Mouse (Mus musculus) brain, adult 2 months (tissue): ENCODE measurements at regions not wholly inside any gene's neighbourhood (a gene's known extent, or its start where the extent isn't known, plus 50 kb on each side); places are given as distances from the start of the nearest gene placed in this dataset.

Experiments used
- DNase-seq: peaks from one replicate; pipeline ENCODE4 v3.0.0; 2011; ENCODE audit warnings: low read depth, low spot score

DNA sequence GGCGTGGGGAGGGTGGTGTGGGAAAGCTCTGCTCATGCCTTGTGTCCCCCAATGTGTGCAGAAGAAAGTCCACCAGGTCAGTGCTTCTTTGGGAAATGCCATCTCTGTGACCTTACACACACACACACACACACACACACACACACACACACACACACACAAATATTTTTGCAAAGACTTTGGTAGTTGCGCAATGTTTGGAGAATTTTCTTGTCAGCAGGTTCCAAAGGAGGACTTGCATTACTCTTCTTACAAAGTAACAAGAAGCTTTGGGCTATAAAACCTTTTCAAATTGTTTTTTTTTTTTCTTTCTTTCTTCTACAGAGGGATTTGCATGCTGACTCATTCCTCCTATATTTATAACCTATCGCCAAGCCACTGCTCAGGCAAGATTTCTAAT, 59.1 kb upstream of the Npvf start:
- DNase-seq: peak; percentile 21

DNA sequence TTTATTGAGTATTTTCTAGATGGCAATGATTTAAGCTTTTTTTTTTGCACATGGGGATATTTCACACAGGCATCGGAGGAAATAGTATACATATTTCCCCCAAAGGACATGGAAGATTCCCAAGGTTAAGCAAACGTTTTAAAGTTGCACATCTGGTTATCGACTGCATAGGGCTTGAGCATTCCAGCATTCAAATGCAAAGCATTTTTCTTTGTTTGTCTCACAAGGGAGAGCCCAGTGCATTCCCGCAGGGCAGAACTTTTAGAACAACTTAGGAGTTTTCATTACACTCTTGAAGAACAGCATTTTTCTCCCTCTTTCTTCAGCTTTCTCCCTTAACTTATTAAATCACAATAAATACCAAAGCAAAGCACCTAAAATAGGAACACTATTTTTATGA, 64.4 kb upstream of the Npvf start:
- DNase-seq: no peak

DNA sequence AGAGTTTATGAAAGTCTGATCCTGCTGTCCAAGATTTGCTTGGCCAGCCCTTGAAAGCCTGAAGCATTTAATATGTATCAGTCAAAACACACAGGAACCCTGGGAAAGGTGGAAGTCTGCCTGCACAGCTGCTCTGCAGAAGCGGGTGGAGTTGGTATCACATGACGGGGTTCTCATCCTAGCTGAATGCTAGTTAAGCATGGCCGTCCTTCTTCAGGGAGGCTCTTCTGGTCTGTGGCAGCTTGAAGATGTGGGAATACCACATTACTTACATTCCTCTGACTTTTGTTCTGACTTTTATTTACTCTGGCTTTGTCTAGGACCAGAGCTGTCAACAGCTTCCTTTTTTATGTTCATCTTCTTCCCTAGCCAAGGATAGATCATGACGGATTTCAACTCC, 66.1 kb upstream of the Npvf start:
- no peak for DNase-seq

DNA sequence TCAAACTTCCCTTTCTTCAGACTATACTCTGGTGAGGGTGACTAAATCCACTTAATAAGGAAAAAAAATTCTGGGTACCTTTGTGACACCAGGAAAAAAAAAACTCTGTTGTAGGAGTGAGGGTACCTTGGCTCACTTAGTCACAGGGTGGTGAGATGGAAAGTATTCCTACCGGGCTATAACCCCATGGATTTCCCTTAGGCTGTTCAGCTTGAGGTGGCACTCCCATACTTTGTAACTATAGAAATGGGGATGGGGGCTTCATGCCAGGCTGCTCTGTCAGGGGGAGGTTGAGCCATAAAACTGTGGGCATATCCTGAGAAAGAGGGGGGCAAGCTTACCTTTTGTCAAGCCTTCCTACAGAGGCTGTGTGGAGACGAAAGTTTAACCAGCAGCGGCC, 71.4 kb upstream of the Npvf start:
- no peak for DNase-seq

DNA sequence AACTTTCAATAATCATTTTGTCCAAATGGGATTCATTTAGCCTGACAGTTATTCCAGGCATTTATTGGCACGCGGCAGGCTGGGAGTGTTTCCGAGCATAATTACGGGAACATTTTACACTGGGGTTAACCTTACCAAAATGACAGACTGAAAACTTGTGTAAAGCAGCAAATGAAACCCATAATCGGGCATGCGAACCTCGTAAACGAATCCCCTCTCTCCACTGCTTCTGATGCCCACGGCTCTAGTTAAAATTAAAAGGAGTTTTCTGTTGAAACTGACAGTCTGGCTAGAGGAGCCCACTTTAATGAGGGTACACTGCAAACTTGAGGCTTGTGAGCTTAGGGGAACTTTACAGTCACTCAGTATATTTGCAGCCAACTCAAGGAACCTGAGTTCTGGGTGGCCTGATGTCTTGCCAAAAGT, 71.9 kb upstream of the Npvf start:
- DNase-seq: no peak

DNA sequence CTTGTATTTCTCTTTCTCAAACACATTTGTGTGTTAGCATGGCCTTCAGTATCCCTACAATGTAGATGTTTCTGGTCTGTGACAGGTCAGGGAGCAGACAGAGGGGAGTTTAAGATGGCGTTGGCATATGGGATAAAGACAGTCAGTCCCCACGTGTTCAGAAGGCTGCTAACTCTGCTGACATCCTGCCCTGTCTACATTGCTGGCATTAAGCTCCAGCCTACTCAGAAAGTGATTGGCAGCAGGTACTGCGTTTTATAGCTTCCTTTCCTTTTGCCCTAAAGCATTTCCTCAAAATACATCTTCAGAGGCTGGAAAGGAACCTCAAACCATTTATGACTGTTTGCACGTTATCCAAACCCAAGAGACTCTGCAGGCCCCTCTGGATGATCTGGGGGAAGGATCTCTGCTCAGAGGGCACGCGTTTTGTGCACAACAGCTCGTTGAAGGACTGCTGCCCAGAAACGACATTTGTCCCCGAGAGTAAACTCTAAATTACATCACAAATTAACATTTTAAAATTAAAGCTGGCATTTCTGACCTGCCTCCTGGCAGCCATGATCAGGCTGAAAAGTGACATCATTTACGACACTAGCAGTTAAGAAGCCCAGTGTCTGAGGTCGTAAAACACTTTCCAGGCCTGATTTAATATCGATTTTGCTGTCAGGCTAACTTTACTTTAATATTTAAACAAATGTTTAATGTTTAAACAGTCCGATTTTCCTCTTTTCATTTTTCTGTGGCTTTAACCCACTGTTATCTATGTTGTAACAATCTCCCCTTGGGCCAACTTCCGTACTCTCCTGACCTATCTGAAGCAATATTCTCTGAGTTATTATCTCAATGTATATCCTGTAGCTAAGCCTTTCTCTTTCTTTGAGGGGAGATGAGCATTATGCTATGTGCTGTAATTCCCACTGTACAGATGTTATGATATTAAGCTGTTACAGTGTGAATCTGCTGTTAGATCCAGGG, 76.8 kb upstream of the Npvf start:
- no peak for DNase-seq

DNA sequence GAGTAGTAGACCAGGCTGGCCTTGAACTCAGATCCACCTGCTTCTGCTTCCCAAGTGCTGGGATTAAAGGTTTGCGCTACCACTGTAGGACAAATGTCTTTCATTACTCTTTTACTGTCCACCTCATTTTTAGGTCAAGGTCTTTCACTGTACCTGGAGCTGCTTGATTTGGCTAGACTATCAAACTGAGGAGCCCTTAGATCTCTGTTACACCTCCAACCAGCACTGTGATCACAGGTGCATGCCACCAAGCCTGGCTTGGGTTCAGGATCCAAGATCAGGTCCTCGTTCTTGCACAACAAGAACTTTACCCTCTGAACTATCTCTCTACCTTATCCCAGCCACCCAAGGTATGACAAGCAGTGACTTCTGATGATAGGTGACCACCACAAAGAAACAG, 80.5 kb upstream of the Npvf start:
- no peak for DNase-seq

DNA sequence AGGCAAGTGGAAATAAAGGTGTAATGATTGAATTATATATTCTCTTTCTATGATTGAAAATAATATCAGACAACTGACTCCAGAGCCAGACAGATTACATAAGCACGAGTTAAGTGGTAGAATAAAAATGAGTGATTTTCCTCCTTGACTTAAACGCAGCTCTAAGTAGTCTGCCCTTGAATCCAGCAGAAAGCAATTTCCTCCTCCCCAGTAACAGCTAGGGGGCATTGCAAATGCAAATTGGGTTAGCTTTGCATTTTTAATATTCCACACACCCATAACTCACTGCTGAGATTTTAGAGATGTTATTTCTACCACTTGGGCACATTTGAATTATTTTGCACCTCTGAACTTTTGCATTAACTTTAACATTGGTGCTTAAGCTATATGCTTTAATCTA, 81.6 kb upstream of the Npvf start:
- peak; percentile 49 for DNase-seq

DNA sequence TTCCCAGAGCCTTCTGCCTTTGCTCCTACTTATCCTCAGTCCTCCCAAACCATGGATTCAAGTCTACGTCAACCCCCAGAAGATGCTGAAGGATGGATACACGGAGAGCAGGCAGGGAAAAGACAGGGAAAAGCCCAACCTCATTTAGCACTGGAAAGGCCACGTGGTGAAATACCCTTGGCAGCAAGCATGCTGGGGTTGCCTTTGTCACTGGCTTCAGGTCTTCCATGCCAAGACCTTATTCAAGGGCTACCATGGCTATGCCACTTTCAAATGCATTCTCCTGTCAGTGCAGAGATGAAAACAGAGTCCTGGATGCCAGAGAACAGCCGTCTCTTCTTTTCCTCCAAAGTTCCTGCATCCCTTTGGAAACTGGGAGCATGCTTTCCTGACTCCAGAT, 87.8 kb upstream of the Npvf start:
- no peak for DNase-seq

DNA sequence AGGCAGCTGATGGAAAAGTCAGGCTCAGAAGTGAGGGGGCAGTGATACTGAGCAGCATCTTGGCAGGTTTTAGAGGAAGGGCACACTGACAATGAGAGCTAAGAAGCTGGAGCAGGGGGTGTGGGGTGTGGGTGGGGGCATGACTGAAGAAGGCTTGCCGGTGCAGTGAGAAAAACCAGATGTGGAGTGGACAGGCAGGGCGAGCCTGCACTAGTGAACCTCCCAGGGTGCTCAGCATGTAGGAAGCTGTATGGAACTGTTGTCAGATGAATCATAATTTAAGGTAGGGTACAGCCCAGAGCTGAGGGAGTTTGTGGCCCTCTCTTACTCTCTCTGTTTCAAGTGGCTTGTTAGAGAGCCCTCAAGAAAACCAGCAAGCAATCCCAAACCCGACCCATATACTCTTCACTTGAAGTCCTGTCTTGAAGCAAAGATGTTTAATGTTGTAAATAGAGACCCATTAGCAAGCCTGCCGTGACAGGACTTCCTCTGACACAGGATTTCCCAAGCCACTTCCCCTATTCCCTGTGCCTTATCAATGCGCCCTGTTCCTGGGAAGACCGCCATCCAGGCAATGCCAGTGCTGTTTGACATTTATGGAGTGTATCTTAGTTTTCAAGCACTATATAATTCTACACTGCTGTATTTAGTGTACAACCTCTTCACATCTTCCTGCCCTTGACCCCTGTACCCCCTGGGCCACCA, 90.4 kb upstream of the Npvf start:
- DNase-seq: no peak

DNA sequence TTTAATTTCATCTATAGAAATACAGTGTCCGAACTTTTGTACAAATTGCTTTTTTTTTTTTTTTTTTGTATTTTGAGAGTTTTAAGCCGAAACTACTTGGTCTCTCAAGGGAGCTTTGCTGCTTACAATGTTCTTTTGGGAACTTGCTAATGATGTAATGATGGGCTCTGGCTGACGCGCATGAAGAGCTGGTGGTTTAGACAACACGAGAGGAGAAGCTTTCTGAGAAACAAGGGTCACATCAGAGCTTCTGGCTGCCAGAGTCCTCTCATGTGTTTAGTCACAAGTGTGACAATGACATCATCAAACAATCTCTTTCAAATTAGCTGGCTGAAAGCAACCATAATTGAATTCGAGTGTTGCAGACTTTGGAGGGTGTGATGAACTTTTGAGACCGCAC, 98.9 kb upstream of the Npvf start:
- DNase-seq: no peak

DNA sequence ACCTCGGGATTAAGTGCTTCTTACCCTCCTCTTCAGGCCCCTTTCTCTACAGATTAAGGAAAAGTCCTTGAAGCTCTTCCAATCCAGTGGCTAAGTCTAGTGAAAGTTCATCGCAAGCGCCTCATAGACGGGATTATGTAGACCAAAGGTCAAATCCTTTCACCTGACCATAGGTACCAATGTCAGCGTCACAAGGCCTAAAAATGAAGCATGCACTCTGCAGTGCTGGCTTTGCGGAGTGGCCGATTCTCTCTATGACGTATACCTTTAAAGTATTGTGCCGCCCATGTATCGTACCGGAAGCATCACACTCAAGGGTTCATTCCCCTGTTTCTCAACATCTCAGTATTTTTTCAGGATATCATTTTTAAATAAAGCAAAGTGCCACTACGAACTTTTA, 100.5 kb upstream of the Npvf start:
- no peak for DNase-seq

DNA sequence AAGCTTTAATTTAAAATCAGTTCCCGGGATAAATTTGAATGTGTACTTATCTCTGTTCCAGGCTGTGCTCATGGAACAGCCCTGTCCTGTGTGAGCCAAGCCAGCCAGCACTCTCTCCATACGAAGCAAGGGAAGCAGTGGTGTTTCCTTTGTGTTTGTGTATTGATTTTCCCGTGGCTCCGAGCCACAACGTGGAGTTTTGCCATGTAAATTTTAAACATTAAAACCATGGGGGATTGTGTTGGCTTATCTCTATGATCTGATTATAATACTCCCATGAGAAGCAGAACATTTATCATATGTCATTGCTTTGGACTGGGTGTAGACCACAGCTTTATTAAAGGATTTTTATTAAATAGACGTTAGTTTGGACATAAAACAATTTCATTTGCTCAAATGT, 106.1 kb upstream of the Npvf start:
- no peak for DNase-seq

DNA sequence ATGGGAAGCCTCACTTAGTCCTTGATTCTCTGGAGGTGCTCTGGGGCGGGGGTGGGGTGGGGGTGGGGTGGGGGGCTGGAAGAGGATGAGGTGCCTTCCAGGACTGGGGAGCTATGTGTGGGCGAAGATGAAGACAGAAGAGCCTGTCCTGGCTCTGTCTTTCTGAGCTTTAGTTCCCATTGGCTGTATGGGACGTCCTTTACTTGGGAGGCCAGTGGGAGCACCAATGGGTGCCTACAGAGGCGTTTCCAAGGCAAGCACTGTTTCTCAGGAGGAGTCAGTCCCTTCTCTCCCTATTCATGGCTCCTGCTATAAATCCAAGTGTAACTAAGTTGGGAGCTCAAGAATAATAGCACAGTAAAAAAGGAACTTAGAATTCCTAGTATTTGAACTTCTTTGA, 108.9 kb upstream of the Npvf start:
- no peak for DNase-seq

DNA sequence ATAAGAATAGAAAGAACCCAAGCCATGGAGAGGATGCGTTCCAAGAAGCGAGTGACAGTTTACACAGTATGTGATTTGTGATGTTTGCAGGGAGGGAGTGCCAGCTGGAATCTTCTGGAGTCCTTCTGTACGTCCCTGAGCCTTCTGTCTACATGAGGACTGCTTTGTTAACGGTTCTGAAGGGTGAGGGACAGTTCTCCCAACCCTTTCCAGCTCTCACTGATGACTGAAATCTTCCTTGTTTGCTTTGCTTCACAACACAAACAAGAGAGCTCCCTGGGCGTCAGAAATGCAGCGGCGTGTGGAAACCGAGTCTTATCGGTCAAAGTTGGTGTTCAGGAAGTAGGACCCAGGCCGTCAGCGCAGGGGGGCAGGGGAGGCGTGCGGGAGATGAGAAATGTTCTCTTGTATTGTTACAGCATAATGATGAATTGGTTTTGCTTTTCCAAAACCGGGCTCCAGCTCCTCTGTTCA, 112.2 kb upstream of the Npvf start:
- DNase-seq: peak; percentile 35

DNA sequence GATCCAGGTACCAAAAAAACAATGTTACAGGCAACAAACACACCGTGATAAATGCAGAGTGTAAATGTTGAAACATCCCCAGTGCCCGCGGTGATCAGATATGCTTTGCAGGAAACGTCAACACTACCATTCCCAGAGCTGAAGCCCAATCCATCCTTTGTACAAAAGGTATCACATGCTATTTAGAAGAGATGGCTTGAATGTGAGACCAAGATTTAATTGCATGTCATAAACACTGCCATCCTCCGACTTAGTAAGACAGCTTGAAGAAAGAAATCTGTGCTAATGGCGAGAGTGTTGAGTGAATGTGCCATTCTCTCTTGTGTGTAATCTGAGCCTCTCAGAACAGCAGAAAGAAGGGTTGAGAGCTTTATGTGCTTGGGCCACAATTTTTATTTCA, 112.9 kb upstream of the Npvf start:
- DNase-seq: no peak

DNA sequence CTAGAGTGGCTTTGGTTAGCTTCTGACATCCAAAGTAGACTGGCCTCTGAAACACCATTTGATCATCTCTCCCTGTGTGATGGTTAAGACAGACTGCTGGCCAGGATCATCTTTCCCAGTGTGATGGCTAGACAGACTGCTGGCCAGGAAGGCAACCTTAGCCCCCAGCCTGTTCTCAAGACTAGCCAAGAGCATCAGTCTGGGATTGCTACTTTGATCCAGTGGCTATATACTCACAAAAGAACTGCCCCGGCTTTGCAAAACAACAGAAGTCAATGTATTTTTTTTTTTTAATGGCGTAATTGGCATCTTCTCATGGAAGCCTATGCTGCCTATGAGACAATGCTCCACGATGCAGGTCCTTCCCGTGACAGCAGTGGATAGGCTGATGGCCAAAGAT, 113.6 kb upstream of the Npvf start:
- no peak for DNase-seq

DNA sequence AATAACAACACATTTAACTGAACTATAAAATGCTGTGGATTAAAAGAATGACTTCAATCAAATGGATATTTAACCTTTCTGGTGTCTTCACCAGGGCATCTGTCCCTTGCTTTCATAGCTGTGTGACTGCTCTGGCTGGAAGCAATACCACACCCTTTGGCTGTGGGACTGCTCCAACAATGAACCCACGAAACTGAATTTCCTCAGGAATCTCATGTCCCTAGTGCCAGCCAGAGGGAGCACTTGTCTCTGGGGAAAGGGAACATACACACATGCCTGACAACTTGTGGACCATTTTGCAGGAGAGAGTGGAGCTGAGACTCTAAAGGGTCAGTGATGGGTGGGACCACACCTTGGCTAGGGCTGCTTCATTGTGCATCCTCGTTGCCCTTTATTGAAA, 114.9 kb upstream of the Npvf start:
- no peak for DNase-seq

DNA sequence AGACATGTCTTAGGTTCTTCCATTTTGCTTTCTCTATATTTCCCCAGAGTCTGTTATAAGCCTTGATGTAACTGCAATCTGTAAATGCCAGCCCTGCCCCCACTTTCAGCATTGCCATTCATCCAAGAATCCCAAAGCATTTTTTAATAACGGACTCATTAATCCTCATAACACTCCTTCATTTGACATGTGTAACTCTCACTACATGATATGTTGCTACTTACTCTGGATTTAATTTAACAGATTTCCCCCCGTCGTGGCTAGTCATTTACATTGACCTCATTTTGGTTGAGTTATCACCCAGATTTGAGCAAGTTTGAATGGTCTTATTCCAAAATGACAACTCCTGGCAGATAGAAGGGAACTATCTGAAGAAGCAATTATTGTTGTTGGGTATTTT, 116.2 kb upstream of the Npvf start:
- DNase-seq: no peak

DNA sequence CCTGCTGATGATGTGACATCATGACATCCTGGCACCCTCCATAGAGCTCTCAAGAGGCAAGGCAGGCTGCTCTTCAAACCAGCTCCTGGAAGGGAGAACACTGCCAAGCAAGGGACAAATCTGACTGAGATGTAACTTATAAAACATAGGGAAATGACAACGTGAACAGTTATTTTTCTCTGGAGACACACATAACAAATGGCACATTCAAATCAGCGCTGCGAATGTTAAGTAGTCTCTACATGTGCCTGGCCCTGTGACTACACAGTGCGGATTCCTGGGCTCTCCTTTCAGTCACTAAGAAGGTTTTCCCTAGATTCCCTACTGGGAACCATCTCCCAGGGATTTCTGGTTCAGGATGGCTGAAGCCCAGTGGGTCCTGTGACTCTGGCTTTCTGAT, 121.4 kb upstream of the Npvf start:
- peak; percentile 27 for DNase-seq

DNA sequence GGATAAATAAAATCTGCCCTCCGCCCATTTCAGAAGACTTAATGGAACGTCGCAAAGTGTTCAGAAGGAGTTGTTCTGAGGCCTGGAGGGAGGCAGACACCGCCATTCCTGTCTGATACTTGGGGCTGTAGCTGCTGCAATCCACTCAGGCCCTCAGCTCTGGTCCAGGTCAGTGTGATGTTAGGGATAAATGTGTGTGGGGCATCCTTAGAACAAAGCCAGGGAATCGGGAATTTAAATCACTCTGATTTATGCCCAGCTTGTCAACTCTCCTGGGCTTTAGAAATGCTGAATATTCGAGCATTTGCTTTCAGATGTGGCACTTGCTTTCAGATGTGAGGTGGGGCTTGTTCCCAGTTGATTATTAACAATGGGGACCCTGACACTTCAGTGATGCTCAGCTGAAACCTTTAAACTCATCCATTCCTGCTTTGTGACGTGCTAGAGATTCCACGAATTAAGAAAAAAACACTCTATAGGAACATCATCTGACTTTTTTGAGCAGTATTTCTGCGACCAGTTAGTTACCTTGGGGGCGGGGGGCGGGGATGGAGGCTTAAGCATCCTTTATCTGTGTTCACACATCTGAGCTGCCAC, 122.1 kb upstream of the Npvf start:
- no peak for DNase-seq

DNA sequence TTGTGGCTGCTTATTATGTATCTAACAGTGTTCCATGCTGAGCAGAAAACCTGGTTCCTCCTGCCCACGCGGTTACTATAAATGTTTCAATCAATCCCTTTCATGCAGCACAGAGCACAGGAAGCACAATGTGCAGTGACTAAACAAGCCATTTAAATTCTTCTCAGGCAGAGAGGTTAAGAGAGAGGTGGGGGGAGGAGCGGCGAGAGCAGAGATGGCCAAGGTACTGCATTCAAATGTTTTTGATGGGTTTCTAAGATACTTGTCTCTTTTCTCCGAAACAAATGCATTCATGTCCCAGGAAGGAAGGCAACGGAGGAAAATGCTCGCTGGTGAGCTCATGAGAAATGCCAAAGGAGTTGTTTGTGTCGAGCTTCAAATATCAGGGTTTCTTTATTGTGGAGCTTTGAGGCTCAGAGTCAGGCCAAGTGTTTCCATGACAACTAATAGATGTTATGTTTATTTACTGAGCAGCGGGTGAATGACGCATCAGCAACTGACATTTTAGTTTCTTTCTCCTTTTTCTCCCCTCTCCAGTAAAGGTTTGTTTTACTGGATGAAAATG, 122.8 kb upstream of the Npvf start:
- DNase-seq: peak; percentile 90
